Mouse (Mus musculus) R1 (cell line): ENCODE measurements around the gene Ube2o.
"Not testable (repeated sequence)": the region's sequence is repeated elsewhere in the genome, so short reads cannot be mapped to it uniquely, and the experiment has no call there.

Source experiments
- DNase-seq: peaks from one replicate; pipeline ENCODE4 v3.0.0-alpha.2; 2018; ENCODE audit warnings: low read depth, low spot score

Ube2o gene

DNA sequence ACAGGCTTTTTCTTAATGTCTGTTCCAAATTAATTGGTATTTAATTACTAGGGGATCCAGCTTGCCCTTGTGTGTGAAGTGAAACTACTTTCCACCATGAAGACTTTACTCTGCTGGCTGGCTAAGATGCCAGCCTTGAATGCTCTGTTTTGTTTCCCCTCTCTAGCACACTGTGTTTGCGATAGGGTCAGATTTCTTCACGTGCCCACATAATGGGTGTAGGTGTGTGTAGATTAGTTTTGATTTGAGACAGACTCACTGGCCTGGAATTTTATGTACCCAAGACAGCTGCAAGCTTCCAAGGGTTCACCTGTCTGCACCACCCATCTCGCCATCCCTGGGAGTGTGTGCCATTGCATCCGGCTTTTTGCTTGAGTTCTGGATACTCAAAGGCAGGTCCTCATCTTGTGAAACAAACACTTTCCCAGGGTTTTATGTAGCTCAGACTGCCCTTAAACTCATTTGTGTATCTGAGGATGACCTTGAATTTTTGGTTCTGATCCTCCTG is 67.7 kb downstream of the Ube2o start:
- no peak for DNase-seq

DNA sequence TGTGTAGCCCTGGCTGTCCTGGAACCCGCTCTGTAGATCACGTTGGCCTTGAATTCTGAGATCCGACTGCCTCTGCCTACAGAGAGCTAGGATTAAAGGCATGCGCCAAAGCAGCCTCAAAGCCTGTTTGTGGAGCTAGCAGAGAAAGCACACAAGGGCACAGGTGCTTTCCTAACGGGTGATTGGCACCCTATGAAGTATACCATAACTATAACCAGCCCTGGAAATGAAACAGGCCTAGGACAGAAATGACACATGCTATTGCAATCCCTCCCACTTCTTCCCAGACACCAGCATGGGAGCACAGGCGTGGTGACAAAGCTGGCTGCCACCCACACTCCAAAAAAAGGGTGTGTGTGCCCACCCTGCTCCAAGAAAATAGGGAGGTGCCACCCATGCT is 68.3 kb downstream of the Ube2o start:
- DNase-seq = no peak

DNA sequence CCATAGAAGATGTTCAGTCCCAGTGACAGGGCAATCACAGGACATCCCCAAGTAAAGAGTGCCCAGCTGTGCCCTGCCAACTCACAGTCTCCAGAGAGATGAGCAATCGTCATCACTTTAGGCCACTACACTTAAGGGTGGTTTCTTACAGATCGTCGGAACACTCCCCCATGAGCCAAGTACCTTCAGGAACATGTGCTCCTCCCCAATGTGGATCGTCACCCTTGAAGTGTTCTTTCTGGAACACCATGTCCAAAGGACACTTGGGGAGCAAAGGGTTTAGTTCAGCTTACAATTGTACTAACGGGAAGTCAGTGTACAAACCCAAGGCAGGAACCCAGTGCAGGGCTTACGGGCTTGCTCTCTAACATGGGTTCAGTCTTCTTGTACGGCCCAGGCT is 69.1 kb downstream of the Ube2o start:
- DNase-seq = no peak

DNA sequence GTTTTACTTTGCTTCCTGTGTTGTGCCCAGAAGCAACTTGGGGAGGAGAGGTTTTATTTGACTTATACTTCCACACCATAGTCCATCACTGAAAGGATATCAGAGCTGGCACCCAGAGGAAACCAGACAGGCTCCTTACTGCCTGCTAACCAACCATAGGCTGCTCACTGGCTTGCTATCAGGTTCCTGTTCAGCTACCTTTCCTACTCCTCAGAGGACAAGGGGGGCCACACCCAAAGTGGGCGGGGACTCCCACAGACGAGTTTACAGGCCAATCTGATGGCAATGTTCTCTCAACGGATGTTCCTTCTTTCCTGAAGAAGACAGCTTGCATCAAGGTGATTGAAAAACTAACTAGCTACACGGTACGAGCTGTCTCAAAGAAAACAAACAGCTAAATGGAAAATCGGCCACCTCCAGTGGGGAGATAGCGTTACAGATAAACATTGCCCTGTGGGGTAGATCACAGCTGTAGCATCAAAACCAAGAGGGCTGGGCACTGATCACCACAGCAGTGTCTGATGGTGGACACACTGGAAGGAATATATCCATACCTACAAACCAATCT is 69.9 kb downstream of the Ube2o start:
- DNase-seq = peak; percentile 67

DNA sequence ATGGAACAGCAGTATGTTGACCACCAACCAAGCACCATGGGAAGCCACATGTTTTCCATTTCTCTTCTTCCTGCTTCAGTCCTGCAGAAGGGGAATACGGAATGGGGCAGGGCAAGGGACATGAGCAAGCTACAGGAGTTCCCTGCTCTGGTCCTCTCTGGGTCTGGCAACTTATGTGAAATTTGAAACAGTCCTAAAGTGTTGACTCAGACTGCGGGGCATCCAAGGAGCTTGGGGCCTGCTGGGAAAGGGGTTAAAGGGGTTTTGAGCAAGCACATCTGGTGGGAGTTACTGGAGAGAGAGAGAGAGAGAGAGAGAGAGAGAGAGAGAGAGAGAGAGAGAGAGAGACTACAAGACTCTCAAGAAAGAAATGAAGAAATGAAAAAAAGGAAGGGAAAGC is 72.6 kb downstream of the Ube2o start:
- no peak for DNase-seq

DNA sequence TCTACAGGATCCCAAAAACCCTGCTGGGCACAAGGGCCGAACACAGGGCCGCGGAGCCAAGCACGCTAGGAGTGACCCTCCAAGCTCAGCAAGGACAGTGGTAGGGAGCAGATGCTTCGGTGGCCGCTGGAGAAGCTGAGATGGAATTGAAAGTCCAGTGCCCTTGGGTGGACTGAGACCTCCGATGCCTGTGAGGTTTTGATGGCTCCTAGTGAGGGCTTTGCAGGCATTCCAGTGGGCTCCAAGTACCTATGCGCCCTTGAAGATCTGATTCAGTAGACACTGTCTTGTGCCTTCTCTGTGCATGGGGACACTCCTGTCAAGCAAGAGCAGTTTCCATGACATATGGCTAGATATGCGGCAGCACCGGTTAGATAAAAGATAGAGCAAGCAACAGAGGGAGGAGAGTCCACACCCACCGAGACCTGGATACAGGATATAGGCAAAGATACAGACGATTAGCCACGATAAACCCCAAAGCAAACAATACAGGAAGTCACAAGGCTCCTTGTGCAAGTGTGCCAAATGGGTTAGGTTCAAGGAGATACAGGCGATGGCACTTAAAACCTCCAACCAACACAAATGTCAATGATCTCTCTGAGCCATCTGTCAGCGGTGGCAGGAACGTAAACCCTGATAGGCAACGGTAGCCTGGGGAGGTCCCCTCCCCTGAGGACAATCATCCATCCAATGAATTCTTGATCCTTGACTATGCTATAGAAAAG is 74.9 kb downstream of the Ube2o start:
- DNase-seq = no peak

DNA sequence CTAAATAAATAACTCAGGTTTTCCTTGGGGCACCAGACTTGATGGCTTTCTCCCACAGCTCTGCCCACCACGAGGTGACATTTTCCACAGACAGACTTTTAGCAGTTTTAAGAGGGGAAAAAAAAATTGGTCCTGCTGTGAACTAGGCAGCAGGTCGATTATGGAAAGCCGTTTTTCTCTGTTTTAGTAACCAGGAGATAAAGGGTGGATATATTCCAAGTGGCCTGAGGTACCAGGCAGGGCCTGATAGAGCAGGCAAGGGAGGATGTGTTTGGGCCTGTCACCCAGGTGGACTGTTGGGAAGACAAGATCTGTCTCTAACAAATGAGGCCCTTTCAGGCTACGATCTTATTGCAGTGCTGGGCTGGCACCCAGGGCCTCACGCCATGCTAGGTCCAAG is 75.7 kb downstream of the Ube2o start:
- DNase-seq = no peak

DNA sequence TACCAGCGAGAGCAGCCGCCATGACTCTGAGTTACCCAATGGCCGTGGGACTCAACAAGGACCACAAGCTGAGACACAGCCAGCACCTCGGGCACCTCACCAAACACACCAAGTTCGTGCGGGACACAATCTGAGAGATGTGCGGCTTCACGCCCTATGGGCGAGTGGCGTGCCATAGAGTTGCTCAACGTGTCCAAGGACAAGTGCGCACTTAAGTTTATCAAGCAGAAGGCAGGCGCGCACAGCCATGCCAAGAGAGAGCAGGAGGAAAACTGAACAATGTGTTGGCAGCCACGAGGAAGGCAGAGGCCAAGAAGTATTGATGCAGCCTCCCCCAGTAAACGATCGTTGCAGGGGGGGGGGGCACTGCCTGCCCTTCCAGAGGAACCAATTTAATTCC is 76.7 kb downstream of the Ube2o start:
- DNase-seq = peak; percentile 27

DNA sequence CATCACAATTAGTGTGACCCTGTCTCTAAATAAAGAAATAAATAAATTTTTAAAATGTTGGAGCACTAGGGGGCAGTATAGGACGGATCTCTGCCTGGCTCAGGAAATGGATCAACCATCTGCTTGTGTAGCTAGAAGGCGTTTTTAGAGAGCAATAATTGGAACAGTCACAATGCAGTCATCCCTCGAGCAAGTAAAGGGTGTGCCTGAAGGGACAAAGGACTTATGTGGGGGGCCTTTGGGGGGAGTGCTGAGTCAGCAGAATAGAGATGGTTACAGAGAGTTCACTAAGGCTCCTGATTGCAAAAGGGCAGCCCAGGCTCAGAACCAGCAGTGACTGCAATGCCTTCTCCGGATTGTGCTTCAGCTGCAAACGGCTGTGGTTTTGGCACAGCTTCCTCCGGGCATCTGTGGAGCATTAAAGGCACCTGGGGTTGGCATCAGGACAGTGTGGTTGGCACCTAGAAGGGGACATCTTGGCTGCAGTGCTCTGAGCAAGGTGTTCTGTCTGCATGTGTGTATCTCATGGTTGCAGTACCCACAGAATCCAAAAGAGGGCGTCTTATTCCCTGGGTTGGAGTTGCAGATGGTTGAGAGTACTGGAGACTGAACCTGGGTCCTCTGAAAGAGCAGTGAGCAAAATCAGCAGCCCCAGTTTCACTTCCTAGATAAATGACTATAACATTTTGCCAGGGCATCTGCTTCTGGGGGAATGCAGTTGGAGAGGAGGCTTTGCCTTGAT is 80.1 kb downstream of the Ube2o start:
- DNase-seq = peak; percentile 82

DNA sequence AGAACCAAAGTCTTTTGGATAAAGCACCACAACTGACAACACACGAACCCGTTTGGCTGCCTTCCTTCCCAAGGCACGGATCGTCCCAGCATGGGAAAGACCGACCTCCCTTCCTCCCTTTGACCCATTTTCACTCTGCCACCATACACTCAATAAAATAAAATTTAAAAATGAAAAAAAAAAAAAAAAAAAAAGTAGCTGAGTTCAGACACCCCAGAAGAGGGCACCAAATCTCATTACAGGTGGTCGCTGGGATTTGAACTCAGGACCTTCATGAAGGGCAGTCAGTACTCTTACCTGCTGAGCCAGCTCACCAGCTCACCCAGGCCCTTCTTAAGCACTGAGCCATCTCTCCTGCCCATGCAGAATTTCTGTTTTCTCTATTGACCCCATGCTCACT is 82.2 kb downstream of the Ube2o start:
- DNase-seq = no peak

DNA sequence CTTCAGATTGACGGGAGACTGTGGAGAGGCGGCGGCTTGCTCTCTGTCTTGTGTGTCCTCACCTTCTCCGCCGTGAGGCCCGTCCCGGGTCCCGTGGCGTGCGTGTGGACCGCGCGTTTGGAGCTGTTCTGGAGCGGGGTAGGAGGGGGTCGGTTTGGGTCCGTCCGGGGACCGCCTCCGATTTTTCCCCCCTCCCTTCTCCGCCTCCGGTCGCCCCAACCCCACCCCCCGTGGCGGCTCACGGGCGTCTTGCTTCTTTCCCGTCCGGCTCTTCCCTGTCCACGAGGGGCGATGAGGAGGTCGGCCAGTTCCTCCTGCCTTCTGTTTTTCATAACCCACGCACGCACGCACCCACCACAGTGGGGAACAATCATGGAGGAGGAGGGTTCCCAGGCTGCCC is 82.7 kb downstream of the Ube2o start:
- DNase-seq = no peak

DNA sequence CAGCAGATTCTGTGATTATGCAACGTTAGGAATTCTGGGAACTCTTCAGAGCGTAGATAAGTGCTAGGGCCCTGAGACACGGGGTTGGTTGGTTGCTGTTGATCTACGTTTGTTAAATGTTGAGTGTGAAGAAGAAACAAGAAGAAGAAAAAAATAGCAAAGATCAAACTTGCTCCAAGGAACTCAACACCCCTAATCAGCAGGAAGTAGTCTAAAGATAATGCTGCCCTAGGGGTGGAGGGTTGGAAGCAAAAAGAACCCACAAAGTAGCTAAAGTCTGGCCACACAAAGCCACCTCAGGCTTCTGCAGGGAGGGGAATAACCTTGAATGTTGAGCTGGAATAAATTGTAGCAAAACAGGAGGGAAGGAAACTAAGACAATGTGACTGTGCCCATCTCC is 83.9 kb downstream of the Ube2o start:
- DNase-seq = no peak

DNA sequence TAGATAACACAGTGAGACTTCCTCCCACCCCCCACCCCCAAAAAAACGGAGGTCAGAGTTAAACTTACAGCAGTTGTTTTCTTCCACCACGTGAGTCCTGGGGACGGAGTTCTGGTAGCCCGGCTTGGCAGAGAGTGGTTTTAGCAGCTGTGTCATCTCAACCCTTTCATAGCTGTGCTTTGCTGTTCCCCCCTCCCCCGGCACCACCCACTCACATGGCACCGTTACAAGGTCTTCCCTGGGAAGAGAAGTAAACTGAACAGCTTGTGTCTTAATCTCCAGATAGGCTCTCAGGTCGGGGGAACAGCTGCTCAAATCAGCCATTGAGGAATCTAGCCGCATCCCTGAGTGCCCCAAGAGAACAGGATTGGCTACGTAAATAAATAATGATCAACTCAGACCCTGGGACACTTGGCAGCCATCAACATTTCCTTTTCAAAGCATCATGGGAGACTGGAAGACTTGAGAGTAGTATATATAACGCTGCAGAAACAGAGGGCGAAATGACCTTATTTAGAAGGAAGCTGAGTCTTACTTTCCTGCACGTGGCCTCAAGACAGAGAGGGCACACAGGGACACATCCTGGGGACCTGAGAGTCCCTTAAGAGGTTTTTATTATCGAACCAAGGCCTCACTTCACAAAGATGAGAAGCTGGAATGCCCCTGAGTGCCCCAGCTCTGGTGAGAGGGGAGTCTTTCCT is 86.6 kb downstream of the Ube2o start:
- DNase-seq = no peak

DNA sequence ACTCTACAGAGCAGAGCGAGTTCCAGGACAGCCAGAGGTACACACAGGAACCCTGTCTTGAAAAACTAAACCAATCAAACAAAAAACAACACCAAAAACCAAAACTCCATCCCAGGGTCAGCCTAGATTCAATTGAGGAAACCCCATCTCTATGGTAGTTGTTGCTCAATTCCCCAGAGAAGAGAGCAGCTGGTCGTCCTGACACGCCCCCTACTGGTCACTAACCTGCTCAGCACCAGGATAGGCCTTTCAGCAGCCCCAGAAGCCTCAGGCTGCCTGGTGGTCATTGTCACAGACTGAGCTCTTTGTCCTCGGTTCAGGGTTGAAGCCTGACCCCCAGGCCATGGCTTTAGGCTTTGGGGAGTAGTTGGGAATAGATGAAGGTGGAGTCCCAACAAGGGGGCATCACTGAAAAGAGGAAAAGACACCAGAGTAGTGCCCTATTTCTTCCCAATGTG is 87.4 kb downstream of the Ube2o start, which contains the start of gene Prpsap1:
Gene Prpsap1 (minus strand): TSS at position 408 of the 458 bp plus-strand sequence.
- DNase-seq = peak; percentile 81

DNA sequence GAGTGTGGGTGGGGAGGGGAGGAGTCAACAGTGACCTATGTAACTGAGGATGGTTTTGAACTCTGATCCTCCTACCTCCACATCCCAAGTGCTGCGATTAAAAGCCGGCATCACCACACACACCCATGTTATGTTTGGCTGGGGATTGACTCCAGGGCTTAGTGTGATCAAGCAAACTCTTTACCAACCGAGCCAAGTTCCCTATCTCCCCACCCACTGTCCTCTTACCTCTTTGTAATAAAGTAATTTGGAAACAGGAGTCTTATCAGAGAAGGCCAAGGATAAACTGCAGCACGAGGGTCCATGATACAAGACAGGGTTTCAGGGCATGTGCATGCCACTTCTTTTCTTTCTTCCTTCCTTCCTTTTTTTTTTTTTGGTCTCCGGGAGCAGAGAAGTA is 88.1 kb downstream of the Ube2o start:
- DNase-seq = no peak

DNA sequence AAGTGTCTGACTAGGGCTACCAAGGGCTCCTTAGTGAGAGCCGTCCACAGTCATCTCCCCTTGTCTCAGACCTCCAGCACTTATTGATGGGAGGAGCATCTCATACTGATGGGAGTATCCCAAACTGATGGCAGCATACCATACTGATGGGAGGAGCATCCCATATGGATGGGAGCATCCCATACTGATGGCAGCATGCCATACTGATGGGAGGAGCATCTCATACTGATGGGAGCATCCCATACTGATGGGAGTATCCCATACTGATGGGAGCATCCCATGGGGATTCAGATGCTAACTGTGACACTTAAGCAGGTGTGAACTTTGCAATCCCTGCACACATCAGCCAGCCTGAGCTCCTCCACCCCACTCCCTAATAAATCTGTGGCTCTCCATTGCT is 88.7 kb downstream of the Ube2o start:
- not testable (repeated sequence) for DNase-seq

DNA sequence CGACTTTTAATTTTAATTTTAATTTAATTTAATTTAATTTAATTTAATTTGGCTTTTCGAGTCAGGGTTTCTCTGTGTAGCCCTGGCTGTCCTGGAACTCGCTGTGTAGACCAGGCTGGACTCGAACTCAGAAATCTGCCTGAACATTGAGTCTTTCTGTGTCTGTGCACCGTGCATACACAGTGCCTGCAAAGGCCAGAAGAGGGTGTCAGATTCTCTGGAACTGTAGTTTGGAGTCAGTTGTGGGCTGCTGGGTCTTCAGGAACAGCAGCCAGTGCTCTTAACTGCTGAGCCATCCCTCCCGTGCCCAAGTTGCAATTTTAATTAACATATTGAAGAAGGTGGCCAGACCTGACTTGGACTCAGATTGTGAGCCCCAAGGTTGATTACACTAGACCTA is 89.9 kb downstream of the Ube2o start:
- peak; percentile 49 for DNase-seq

DNA sequence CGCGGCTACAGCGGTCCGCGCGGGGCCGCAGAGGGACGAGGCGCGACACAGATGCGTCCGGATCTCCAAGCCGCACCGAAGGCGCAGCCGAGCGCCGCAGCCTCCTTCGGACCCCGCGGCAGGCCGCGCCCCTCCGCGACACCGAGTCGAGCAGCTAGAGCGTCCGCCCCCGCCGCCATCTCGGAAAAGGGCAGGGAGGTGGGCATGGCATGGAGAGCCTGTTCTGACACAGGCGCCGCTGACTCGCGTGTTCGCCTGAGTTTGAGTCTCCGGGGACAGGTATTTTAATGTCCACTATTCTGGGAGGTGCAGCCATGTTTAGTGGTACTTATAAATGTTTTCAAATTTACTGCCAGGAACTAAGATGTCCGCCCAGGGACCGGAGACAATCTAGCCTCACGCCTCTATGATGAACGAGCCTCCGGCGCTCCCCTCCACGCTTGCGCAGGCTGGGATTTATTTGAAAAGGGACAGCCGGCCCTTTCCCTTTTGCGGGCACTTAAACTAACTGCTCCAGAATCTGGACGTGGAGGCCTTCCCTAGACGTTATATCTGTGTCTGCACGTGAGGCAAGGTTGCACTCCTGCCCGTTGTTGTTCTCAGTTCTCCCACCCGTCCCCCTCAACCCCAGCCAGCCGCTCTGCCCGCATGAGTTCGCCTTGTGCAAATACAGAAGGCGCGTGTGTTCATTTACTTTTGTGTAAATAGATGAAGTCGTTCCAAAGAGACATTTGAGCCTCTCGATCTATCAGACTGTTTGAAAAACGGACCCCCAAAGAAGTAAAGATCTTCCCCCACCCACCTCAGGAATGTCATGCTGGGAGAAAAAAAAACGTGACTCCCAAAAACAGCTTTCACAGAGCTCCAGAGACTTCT is 90.8 kb downstream of the Ube2o start:
- DNase-seq = peak; percentile 93

DNA sequence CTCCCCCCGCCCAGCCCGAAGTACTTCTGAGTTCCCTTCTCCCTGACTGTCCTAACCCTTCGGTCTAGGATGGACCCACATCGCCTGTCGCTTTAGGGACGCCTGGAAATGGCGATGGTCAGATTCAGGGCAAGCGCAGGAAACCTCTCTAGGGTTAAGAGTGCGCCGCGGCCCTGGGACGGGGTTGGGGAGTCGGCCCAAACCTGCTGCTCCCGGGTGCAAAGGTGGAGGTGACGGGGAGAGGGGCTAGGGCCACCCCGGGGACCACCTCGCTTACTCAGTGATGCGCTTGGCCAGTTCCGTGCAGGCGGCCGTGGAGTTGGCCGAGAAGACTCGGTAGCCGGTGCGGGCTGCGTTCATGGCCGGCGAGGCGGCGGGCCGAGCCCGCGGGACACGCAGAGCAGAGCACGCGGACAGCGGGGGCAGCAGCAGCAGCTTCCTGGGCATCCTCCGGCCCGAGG is 91.4 kb downstream of the Ube2o start:
- peak; percentile 53 for DNase-seq

DNA sequence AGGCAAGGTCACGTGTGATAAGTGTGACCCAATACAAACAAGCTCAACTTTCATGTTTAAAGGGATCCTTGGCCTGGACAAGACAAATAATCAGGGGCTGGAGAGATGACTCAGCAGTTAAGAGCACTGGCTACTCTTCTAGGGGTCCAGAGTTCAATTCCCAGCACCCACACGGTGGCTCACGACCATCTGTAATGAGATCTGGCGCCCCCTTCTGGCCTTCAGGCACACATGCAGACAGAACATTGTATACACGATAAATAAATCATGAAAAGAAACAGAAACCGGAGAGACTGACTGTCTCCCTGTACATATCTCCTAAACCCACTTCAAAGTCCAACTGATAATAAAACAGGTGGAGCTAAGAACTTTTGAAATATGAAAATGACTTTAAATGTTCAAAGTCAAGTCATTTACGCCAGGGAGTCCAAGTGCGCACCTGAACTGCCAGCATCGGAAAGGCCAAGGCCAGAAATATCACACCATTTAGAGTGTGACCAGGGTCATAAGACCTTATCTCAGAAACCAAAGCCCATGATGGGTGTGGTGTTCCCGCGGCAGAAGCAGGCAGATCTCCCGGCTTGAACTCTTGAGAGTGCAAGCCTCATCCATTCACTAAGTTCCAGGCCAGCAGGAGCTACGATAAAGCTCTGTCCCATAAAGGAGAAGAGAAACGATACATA is 92.4 kb downstream of the Ube2o start:
- DNase-seq = peak; percentile 91
